Mouse (Mus musculus): ENCODE measurements at regions not wholly inside any gene's neighbourhood (a gene's known extent, or its start where the extent isn't known, plus 50 kb on each side); places are given as distances from the start of the nearest gene placed in this dataset.

- H3K27ac ChIP-seq = no peak overlapping the region
- 83% methylated on average over 3 of the region's 3 CpGs for WGBS
- H3K4me3 ChIP-seq = no peak overlapping the region
- H3K4me1 ChIP-seq (replicated peaks) = no peaks in the 10 kb centered on the region
- no peaks in the 10 kb centered on the region for H3K27me3 ChIP-seq
- no peak overlapping the region for H3K9ac ChIP-seq
- no peaks in the 10 kb centered on the region for H3K9me3 ChIP-seq
- no peak for ATAC-seq (ENCODE audit: low FRiP score)
- no peaks in the 10 kb centered on the region for H3K36me3 ChIP-seq
- no peak overlapping the region for H3K4me2 ChIP-seq
Measured at GRCm38 (mm10) chr3:117051431-117051830, 82.6 kb upstream of the Palmd start.

- Histone ChIP-seq H3K4me2 (no peak overlapping the region), H3K36me3 (no peaks in the 10 kb centered on the region), H3K4me1 (replicated peaks) (no peaks in the 10 kb centered on the region), H3K9me3 (no peaks in the 10 kb centered on the region), H3K9ac (no peak overlapping the region), H3K4me3 (no peak overlapping the region), H3K27ac (no peak overlapping the region), H3K27me3 (no peaks in the 10 kb centered on the region)
- ATAC-seq (ENCODE audit: low FRiP score) = no peak
- 71% methylated on average over 3 of the region's 3 CpGs for WGBS
Measured at GRCm38 (mm10) chr3:117050909-117051308, 82.1 kb upstream of the Palmd start.

- Histone ChIP-seq H3K4me2 (no peak overlapping the region), H3K36me3 (no peaks in the 10 kb centered on the region), H3K27me3 (no peaks in the 10 kb centered on the region), H3K9ac (no peak overlapping the region), H3K4me1 (replicated peaks) (no peaks in the 10 kb centered on the region), H3K4me3 (no peak overlapping the region), H3K27ac (no peak overlapping the region), H3K9me3 (no peaks in the 10 kb centered on the region)
- ATAC-seq (ENCODE audit: low FRiP score) = no peak
- WGBS = 74% methylated on average over 3 of the region's 3 CpGs
Measured at GRCm38 (mm10) chr3:117049410-117049809, 80.6 kb upstream of the Palmd start.

- H3K27me3 ChIP-seq = no peaks in the 10 kb centered on the region
- 45% methylated on average over 4 of the region's 4 CpGs for WGBS
- H3K4me1 ChIP-seq (replicated peaks) = no peaks in the 10 kb centered on the region
- H3K4me3 ChIP-seq = no peak overlapping the region
- ATAC-seq (ENCODE audit: low FRiP score) = no peak
- H3K4me2 ChIP-seq = no peak overlapping the region
- H3K27ac ChIP-seq = no peak overlapping the region
- H3K9me3 ChIP-seq = no peaks in the 10 kb centered on the region
- no peak overlapping the region for H3K9ac ChIP-seq
- H3K36me3 ChIP-seq = no peaks in the 10 kb centered on the region
Measured at GRCm38 (mm10) chr3:117044809-117045208, 76.0 kb upstream of the Palmd start.

- 78% methylated on average over 2 of the region's 2 CpGs for WGBS
- Histone ChIP-seq H3K4me2 (no peak overlapping the region), H3K4me3 (no peak overlapping the region), H3K4me1 (replicated peaks) (no peaks in the 10 kb centered on the region), H3K27ac (no peak overlapping the region), H3K36me3 (no peaks in the 10 kb centered on the region), H3K9ac (no peak overlapping the region), H3K9me3 (no peaks in the 10 kb centered on the region), H3K27me3 (no peaks in the 10 kb centered on the region)
- no peak for ATAC-seq (ENCODE audit: low FRiP score)
Measured at GRCm38 (mm10) chr3:117044304-117044703, 75.5 kb upstream of the Palmd start.

- H3K4me1 ChIP-seq (replicated peaks) = no peaks in the 10 kb centered on the region
- H3K27ac ChIP-seq = no peak overlapping the region
- WGBS = 92% methylated on average over 1 of the region's 1 CpGs
- H3K36me3 ChIP-seq = no peaks in the 10 kb centered on the region
- no peak overlapping the region for H3K4me2 ChIP-seq
- no peak overlapping the region for H3K4me3 ChIP-seq
- H3K27me3 ChIP-seq = no peaks in the 10 kb centered on the region
- no peak for ATAC-seq (ENCODE audit: low FRiP score)
- no peak overlapping the region for H3K9ac ChIP-seq
- no peaks in the 10 kb centered on the region for H3K9me3 ChIP-seq
Measured at GRCm38 (mm10) chr3:117038928-117039300, 70.1 kb upstream of the Palmd start.

- WGBS = 77% methylated on average over 4 of the region's 4 CpGs
- no peak for ATAC-seq (ENCODE audit: low FRiP score)
- no peak overlapping the region for H3K4me2 ChIP-seq
- H3K9me3 ChIP-seq = no peaks in the 10 kb centered on the region
- H3K4me3 ChIP-seq = no peak overlapping the region
- H3K36me3 ChIP-seq = no peaks in the 10 kb centered on the region
- H3K27ac ChIP-seq = no peak overlapping the region
- no peaks in the 10 kb centered on the region for H3K4me1 ChIP-seq (replicated peaks)
- no peaks in the 10 kb centered on the region for H3K27me3 ChIP-seq
- H3K9ac ChIP-seq = no peak overlapping the region
Measured at GRCm38 (mm10) chr3:117038280-117038927, 69.6 kb upstream of the Palmd start.
